Mouse (Mus musculus) heart, adult 11 months (tissue): Measurements from ENCODE around the gene Spry2.
A peak's percentile ranks its signal among the peaks of the same experiment; 100 is the strongest.

Source experiments
- DNase-seq: peaks from one replicate; pipeline ENCODE4 v3.0.0; 2022

Gene Spry2

DNA sequence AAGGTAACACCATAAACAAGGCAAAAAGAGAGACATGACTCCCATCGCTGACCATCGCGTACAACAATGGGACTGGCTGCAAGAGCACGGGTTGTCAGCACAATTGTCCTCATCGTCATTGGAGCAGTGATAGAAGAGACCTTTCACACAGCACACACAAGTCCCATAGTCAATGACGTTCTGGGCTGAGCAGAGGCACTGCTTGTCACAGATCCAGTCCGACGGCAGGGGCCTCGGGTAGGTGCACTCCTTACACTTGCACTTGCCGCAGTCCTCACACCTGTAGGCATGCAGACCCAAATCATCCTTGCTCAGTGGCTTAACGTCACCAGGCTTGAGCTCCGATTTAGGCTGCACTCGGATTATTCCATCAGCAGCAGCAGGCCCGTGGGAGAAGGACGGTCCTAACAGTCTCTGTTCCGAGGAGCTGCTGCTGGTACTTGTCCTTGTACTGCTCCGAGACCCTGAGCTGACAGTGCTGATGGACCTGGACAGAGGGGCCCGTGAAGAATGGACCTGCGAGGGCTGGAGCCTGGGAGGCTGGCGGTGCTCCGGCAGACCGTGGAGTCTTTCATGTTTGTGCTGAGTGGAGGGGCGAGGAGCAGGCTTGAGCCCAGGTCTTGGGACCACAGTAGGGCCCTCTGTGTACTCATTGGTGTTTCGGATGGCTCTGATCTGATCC is 3.5 kb downstream of the Spry2 start:
- DNase-seq: peak; percentile 92

DNA sequence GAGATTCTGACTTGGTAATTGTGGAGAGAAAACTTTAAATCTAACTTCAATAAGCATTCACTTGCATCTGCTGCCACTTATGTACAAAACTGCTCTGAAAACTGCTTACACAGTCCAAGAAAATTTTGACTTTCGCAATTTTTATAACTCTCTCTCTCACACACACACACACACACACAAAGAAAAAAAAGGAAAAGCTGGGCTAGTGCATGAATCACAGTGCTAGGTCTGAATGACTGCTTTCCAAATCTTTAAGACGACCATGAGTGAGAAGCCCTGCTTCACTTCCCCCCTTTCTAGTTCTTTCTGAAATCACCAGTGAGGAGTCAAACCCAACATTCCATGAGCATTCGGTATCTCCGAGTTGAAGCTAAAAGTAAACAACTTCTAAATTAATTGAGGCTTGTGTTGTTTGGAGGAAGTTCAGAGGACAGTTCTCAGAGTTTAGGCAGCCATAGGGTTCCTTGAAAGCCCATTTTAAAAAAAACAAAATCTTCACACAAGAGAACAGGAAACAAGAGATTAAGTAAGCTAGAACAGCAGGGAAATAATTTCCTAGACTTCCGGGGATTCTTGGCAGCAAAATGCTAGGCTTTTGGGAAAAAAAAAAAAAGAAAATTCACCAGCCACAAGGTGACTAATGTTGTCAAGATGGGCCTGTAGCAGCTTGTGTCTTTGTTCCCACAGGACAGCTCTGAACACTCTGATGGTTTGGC is 5.9 kb downstream of the Spry2 start:
- DNase-seq: peak; percentile 89

DNA sequence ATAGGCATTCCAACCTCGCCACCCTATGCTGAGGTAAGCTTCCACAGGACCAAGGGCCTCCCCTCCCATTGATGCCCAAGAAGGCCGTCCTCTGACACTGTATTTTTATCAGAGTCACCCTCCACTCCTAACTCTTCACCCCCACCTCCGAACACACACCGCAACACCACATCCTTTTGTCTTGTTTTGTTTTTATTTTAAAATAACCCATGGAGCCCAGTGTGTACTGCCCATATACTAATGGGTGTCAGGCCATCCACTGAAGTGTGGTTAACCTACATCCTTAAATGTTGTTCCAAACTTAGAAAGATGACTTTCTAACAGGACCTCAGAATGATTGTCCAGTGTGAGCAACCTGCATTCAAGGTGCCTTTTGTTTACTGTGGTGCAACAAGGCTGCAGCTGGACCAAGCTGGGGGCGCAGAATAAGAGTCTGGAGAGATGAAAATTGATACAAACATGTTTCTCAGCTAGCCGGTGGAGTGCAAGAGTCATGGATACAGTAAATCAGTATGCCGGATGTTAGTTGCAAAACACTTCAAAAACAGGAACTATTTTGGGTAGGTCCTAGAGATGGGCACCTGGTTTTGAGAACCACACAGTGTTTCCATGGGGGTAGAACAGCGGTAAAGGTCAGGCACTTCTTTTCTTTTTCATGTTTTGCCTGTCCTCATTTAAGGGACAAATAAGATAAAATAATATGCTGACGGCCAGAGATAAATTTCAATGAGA is 9.8 kb downstream of the Spry2 start:
- no peak for DNase-seq

DNA sequence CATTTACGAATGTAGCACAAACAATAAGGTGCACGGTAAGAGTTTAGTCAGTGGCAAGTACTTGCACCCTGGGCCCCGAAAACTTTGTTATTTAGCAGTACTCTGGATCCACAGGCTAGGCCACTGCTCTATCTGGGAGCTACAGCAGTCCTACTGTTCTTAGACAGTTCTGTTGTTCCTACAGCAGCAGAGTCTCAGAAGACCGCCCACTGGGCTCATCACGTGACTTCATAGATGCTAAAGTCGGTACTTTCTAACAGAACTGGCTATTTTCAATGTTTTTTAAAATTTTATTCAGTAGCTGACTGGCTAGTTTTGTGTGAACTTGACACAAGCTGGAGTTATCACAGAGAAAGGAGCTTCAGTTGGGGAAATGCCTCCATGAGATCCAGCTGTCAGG is 11.4 kb downstream of the Spry2 start:
- no peak for DNase-seq

DNA sequence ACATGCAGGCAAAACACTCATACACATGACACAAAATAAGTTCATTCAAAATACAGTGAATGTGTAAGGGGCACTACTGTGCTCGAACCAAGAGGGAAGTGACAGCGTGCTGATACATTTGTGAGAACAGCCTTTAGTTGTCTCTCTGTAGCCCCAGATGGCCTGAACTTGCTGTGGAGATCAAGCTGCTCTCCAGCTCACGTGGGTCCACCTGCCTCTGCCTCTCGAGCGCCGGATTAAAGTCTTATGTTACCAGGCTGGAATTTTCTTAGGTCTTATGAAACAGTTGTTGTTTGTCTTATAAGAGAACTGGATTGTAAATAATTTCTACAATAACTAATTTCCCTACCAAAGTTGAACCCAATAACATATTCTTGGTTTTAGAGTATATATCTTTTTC is 13.4 kb downstream of the Spry2 start:
- DNase-seq: no peak

DNA sequence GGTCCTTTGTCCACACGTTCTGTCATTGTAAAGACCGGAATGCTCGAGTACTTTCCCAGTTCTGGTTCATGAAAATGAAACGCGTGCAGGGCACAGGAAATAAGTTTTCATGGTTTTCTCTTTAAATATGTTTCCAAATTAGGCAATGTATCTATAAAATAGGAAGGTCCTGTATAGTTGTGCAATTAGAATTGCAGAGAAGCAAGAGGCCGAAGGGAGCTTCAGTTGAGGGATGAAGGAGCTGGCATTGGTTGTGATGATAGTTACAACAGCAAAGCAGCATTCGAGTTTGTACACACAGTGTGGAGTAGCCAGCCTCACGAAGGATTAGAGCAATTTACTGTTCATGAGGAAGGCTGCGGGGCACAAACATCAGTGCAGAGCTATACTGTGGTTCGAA is 18.3 kb downstream of the Spry2 start:
- no peak for DNase-seq

DNA sequence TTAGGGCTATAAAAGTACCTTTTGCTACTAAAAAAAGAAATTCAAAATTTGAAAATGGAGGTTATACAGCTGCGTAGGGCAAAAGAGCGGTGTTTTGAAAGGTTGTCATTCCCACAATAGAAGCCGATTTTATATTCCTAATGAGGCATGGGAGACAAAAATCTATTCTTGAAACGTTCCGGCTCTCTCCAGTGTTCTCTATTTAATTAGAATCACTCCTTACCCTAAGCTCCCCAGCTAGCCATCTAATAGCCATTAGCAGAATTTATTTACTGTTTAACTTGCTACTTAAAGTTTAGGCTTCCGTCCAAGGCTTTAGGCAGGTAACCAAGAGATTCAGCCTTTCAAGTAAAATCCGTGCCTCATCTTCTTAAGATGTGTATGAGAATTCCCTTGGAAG is 20.2 kb downstream of the Spry2 start:
- DNase-seq: no peak

DNA sequence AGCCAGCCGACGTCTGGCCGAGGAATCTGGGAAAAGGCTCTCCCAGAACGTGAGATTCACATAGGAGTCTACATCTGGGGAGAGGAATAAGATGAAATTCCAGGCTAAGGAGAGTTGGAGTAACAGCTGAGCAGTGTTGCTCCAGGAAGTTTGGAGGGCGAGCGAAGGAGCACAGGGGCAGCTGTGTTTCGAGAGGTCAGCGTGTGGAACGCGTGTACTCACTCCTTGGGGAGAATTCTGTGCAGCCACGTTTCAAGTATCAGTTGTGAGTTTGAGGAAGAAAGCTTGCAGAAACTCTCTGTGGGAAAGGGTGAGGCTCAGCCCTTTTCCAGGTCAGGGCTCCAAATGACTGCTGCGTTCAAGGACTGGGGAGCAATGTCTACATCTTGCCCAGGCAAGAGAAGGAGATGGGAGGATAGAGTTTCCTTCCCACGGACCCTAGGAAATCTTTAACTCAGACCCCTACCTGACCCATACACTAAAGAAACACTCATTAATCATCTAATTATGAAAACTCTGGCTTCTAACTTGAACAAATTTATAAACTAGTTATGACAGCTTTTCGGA is 26.2 kb downstream of the Spry2 start:
- DNase-seq: peak; percentile 95

DNA sequence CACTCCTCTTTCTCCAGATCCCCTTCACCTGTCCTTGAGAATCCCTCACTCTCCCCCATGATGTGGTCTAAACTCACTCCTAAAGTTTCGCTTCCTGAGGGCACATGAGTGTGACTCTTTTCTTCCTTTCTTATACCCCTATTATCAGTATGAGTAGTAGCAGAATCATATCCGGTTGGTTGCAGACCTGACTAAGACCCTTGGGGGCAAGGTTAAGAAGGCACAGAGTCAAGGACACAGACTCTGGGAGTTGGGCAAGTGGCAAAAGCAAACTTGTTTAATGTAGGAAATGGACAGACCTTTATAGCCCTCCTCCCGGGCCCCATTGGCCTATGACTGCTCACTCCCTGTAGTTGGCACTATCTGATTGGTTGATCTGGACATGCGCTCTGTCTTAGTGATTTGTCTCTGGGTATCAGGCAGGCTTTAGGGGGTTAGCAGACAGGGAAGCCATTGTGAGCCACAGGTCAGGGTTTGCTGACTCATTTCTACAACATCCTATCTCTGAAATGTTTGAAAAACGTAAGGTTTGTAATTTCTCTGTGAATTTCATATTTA is 31.2 kb downstream of the Spry2 start:
- DNase-seq: no peak

DNA sequence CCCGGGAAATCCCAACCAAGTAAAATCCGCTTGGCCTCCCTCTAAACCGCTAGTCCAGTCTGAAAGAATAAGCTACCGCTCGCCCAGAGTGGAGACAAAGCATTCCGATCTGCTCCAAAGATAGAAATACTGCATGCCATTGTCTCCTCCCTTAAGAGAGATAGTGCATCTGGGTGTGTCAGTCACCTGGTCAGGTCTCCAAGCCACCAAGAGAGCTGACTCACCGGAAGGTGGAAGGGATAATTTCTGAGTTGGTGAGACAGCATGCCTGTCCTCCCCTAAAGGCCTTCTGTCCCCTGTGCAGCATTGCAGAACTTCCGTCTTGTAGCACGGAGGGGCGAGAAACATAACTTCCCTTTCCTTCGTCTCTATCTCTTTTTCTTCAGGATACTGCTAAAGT is 34.4 kb downstream of the Spry2 start:
- no peak for DNase-seq

DNA sequence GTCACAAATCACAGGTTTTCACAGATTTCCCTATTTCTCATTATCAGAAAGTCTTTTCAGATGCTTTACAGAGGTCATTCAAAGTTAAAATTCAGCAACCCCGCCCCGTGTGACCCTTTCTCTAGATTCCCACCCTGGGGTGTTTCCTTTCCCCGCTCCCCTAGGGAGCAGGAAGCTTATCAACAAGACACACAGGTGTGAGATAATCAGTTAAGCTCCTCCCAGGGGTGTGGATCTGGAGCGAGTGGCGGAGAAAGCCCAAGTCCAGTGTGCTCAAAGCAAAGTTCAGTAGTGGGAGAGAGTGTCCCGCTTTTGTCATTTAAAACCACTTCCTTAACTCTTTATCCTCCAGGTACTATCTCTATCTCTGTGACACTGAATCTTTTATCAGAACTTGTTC is 35.7 kb downstream of the Spry2 start:
- DNase-seq: no peak

DNA sequence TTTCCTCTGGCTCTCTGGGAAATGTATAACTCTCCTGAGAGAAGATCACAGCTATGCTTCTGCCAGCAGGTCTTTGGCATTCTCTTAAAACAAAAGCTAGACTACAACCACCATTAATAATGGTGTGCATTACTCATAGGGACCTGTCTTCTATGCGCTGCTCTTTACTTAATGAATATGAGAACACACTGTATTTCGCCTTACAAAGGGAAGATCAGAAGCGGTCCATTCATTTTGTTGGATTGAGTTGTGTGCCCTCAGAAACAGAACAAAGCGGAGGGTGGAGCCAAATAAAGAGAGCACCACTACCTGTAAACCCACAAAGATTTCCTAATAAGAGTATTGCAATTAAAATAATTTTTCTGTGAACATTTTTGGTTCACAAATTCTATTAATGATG is 36.3 kb downstream of the Spry2 start:
- DNase-seq: no peak

DNA sequence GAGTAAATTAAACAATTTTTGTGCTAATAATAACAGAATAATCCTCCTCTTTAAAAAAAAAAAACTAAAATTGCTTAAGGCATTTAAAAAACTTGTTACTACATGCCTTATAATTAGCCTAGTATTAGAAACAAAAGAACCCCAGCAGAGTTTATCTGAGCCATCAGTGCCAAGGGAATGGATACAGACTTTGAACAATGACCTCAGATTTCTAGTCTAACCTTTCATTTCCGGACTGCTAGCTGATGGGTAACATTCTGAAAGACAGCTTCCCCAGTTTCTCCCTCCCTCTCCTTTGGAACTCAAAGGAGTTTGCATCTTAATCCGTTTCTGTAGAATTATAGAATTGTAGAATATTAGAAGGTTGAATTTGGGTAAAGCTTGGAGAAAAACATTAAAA is 36.7 kb downstream of the Spry2 start:
- no peak for DNase-seq

DNA sequence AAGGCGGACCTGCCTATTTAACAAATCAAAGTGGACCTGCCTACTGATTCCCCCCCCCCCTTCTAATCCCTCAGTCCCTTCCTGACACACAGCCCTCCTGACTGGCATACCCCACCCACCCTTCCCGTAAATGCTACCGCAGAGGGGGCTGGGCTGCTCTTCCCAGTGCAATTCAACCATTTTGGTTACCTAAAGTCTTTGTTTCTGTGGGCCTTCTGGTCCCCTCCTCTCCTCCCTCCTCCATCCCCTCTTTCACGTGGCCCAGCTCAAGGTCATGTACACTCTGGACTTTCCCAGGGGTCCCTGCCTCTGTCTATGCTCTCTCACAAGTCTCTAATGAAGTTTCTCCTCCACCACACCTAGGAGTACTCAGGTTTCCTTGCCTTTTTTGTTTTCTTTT is 37.3 kb downstream of the Spry2 start:
- no peak for DNase-seq

DNA sequence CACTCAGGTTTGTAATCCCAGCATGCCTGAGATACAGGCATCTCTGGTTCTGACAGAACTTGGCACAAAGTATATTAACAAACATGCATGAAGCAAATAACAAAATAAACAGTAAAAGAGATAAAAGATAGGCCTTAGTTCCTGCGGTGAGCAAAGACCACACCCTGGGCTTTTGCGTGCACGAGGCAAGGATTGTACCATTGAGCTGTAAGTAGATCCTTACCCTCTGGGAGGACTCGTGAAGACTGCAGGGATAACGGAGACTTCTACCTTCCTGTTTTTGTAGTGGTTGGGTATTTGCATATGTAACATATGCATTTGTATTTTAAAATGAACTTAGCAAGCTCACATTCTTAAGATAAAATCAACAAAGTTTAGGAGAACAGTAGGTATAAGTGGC is 37.7 kb downstream of the Spry2 start:
- no peak for DNase-seq

DNA sequence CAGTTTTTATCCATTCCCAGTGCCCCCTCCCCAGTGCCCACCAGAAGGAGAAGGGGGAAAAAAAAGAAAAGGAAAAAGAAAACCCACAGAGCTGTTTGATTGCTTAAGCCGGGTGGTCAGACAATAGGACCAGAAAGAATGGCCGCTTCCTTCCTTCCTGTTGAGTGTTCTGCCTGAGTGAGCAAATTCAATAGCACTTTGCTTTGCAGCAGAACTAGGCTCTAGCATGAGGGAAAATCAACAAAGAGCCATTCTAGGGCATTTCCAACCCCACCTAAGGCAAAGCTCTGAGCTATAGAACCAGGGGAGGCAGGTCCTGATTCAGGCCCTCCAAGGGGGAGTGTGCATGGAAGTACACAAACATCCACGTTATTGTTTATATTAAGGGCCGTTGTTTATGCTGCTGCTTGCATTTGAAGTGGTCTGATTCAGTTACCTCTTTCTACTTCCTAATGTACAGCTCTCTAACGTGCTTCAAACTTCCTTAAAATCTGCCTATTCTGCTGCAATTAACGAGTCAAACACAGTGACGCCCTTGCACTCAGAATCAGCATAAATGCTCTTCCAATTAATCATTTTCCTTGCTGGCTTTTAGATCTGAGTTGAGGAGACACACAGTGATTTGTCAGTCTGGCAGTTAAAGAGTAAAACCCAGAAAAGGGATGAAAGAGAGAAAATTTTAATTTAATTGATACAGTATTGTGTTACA is 45.1 kb downstream of the Spry2 start:
- DNase-seq: no peak
